Mouse (Mus musculus) embryonic stem cell, embryonic (primary cell): ENCODE measurements around the gene Mdm4.

Experiments used
- CTCF ChIA-PET, 4 experiments: fragments of 300-600 bp in 2 of 4; fragments of 350-600 bp in 2 of 4; sonication (Branson Sonifier 250); formaldehyde crosslinking; loops; one replicate each; lab custom pipeline; 2022; ENCODE audit warnings: inconsistent platforms in 2 of 4; lab: Charles Lee
- POLR2A ChIA-PET, 4 experiments: fragments of 300-600 bp in 2 of 4; fragments of 350-600 bp in 2 of 4; sonication (Branson Sonifier 250); formaldehyde crosslinking; loops; one replicate each; lab custom pipeline; 2022; ENCODE audit warnings: antibody characterized with exemption in 4 of 4, inconsistent platforms in 1 of 4; lab: Charles Lee

Gene Mdm4

DNA sequence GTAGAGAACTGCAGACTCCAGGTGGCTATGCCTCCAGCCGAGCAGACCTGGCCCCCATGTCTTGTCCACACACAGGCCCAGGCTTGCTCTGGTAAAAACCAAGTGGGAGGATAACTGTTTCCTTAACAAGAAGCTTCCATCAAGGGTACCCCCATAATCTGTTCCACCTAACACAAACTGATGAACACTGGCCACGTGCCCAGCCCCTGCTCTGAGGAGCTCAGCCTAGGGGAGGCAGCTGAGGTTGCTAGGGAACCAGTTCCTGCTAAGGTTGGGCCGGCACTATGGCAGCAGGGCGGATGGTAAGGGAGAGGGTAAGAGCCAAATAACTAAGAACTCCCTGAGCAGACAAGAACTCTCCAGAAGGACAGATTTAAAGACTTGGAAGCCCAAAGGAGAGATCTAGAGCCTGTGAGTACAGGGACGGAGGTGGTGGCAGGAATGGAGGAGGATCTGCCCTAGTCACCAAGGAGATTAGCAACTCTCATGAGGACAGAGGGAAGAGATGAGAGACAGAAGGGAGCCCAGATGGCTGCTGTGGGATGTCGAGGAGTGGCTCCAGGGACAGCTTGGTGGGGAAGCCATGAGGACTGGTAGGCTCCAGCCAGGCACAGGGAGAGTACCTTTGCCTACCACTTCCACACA lies 114.4 kb downstream of the Mdm4 start:
- ChIA-PET CTCF (interaction anchor here in 1 of 4 experiments (0.8 kb wide), 1 partner anchor 23 kb away, joined by 3 read pairs; no protein-coding TSS in a partner anchor), POLR2A (interaction anchor here in 2 of 4 experiments (0.5 to 1.2 kb wide), 2 partner anchors 8 to 22 kb away, joined by 4 read pairs; no protein-coding TSS in a partner anchor)

- POLR2A ChIA-PET: interaction anchor here in 3 of 4 experiments (0.6 to 2.7 kb wide), 11 partner anchors 9 to 1867 kb away, joined by 3 to 9 read pairs (median 3); no protein-coding TSS in a partner anchor
- CTCF ChIA-PET: interaction anchor here (0.6 to 1.4 kb wide), 5 partner anchors 10 to 152 kb away, joined by 3 to 6 read pairs (median 3); no protein-coding TSS in a partner anchor
Measured at GRCm38 (mm10) chr1:132910414-132911041, 119.8 kb downstream of the Mdm4 start.

- ChIA-PET POLR2A (interaction anchor here in 2 of 4 experiments (0.6 to 2.7 kb wide), 9 partner anchors 9 to 464 kb away, joined by 3 to 9 read pairs (median 4); no protein-coding TSS in a partner anchor), CTCF (interaction anchor here in 3 of 4 experiments (1.0 to 1.4 kb wide), 4 partner anchors 11 to 151 kb away, joined by 3 to 4 read pairs (median 3); no protein-coding TSS in a partner anchor)
Measured at GRCm38 (mm10) chr1:132909951-132910350, 120.4 kb downstream of the Mdm4 start.
